Mouse (Mus musculus): ENCODE data around the gene Mnd1. TPM values are rescaled to one million over a fixed set of nuclear protein-coding genes. Genes with fewer than 3 reads are reported as not detected.

Gene Mnd1
- total RNA-seq, 1 experiment: 31.9 TPM

DNA sequence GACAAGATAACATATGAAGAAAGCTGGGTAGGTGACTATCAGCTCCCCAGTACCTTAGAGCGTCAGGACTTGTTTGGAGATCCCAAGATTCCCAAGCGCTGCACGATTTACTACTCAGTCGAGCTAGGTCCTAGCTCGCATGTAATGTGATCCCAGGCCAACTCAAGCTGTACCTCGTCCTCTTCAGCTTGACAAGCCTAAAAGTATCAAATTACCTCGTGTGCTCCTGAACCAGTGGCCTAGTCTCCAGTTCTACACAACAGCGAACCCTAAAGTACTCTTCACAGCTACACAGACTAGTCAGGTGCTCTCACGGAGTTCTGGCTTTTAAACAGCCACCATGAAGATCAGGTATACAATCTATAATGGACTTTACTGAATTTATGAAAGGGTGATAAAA lies 70.2 kb downstream of the Mnd1 start:
- Histone ChIP-seq H3K36me3 (ENCODE audit: control insufficient read depth, insufficient read depth, low read length, poor library complexity, severe bottlenecking) (no peaks in the 10 kb centered on the region), H3K9me3 (ENCODE audit: control insufficient read depth, insufficient read depth, low read depth, low read length) (no peaks in the 10 kb centered on the region), H3K9ac (ENCODE audit: insufficient read depth, low read depth, low read length, poor library complexity, severe bottlenecking) (no peak overlapping the region), H3K4me1 (ENCODE audit: control insufficient read depth in 2 of 2, insufficient read depth in 2 of 2, low read length in 2 of 2, poor library complexity in 1 of 2) (no peaks in the 10 kb centered on the region), H3K4me3 (ENCODE audit: insufficient read depth in 1 of 2, low read depth in 1 of 2, low read length in 2 of 2, poor library complexity in 1 of 2, severe bottlenecking in 1 of 2) (no peak overlapping the region), H3K27ac (ENCODE audit: insufficient read depth, low read depth, low read length, poor library complexity, severe bottlenecking) (no peak overlapping the region)
- in situ Hi-C loops (cut with MboI; ENCODE audit: low sequenced_read_pairs in 2 of 2, unreplicated experiment in 2 of 2): no loop called here
- TF ChIP-seq MAFK (IDR thresholded peaks at IDR 0.05; ENCODE audit: insufficient read depth, low read depth, low read length) (no peak), CHD2 (IDR thresholded peaks at IDR 0.05; ENCODE audit: low read depth, low read length) (no peak), ZC3H11A (IDR thresholded peaks at IDR 0.05; ENCODE audit: borderline replicate concordance, low read depth, low read length) (no peak), ZNF384 (IDR thresholded peaks at IDR 0.05; ENCODE audit: low read depth, low read length) (no peak), HCFC1 (IDR thresholded peaks at IDR 0.05; ENCODE audit: borderline replicate concordance, insufficient read depth, low read length) (no peak)
- no peak for DNase-seq (ENCODE audit: low read depth, low spot score)

DNA sequence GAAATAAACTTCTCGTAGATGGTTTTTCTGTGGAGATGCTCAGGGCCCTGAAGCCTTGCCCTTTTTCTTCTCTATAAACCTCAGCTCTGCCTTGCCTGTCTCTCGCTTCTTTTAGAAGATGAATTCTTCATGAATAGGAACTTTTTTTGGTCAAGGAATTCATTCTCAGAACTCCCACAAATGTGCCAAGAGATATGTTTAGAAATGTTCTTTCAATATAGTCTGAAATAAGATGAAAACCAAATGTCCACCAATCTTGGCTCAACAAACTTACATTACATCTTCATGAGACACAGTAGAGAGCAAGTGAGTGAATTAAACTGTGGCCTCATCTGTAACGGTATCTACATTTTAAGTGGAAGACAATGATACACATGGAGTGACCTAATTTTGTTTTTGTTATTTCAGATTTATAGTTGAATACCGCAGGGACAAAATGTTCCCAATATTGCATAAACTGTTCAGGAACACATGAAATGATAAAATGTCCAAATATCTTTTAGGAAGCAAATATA lies 74.3 kb downstream of the Mnd1 start:
- no peak for DNase-seq (ENCODE audit: low read depth, low spot score)
- no peaks in the 10 kb centered on the region for H3K4me1 ChIP-seq (ENCODE audit: control insufficient read depth in 2 of 2, insufficient read depth in 2 of 2, low read length in 2 of 2, poor library complexity in 1 of 2)
- H3K27ac ChIP-seq (ENCODE audit: insufficient read depth, low read depth, low read length, poor library complexity, severe bottlenecking): no peak overlapping the region
- no peaks in the 10 kb centered on the region for H3K9me3 ChIP-seq (ENCODE audit: control insufficient read depth, insufficient read depth, low read depth, low read length)
- TF ChIP-seq ZC3H11A (IDR thresholded peaks at IDR 0.05; ENCODE audit: borderline replicate concordance, low read depth, low read length) (no peak), CHD2 (IDR thresholded peaks at IDR 0.05; ENCODE audit: low read depth, low read length) (no peak), HCFC1 (IDR thresholded peaks at IDR 0.05; ENCODE audit: borderline replicate concordance, insufficient read depth, low read length) (no peak), ZNF384 (IDR thresholded peaks at IDR 0.05; ENCODE audit: low read depth, low read length) (no peak), MAFK (IDR thresholded peaks at IDR 0.05; ENCODE audit: insufficient read depth, low read depth, low read length) (no peak)
- in situ Hi-C loops (cut with MboI; ENCODE audit: low sequenced_read_pairs in 2 of 2, unreplicated experiment in 2 of 2): no loop called here
- 0 out of 2 replicates have a peak, but pooled peaks cover under 1% of the 10 kb centered on the region for H3K36me3 ChIP-seq (ENCODE audit: control insufficient read depth, insufficient read depth, low read length, poor library complexity, severe bottlenecking)
- H3K4me3 ChIP-seq (ENCODE audit: insufficient read depth in 1 of 2, low read depth in 1 of 2, low read length in 2 of 2, poor library complexity in 1 of 2, severe bottlenecking in 1 of 2): no peak overlapping the region
- H3K9ac ChIP-seq (ENCODE audit: insufficient read depth, low read depth, low read length, poor library complexity, severe bottlenecking): no peak overlapping the region

DNA sequence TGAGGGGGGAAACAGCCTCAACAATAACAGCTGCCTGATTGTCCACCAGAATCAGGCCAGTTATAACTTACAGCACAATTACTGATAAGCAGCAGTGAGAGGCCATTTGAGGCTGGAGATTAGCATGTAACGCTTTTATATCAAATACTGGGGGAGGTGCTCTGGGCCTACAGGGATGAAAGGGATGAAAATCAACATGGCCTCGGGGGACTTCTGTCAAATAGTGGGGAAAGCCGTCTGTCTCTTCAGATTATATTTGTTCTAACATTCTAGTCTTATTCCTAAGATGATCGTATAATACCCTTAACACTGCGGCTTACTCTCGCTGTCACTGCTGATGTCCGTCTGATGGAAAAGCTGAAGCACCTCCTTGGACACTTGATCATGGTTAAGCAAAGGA lies 75.5 kb downstream of the Mnd1 start:
- Histone ChIP-seq H3K4me3 (ENCODE audit: insufficient read depth in 1 of 2, low read depth in 1 of 2, low read length in 2 of 2, poor library complexity in 1 of 2, severe bottlenecking in 1 of 2) (no peak overlapping the region), H3K9ac (ENCODE audit: insufficient read depth, low read depth, low read length, poor library complexity, severe bottlenecking) (no peak overlapping the region), H3K27ac (ENCODE audit: insufficient read depth, low read depth, low read length, poor library complexity, severe bottlenecking) (no peak overlapping the region), H3K36me3 (ENCODE audit: control insufficient read depth, insufficient read depth, low read length, poor library complexity, severe bottlenecking) (0 out of 2 replicates have a peak, but pooled peaks cover 1% of the 10 kb centered on the region), H3K9me3 (ENCODE audit: control insufficient read depth, insufficient read depth, low read depth, low read length) (no peaks in the 10 kb centered on the region), H3K4me1 (ENCODE audit: control insufficient read depth in 2 of 2, insufficient read depth in 2 of 2, low read length in 2 of 2, poor library complexity in 1 of 2) (no peaks in the 10 kb centered on the region)
- in situ Hi-C loops (cut with MboI; ENCODE audit: low sequenced_read_pairs in 2 of 2, unreplicated experiment in 2 of 2): no loop called here
- no peak for DNase-seq (ENCODE audit: low read depth, low spot score)
- no peak for TF ChIP-seq HCFC1 (IDR thresholded peaks at IDR 0.05; ENCODE audit: borderline replicate concordance, insufficient read depth, low read length)
- no peak for TF ChIP-seq MAFK (IDR thresholded peaks at IDR 0.05; ENCODE audit: insufficient read depth, low read depth, low read length)
- no peak for TF ChIP-seq ZC3H11A (IDR thresholded peaks at IDR 0.05; ENCODE audit: borderline replicate concordance, low read depth, low read length)
- TF ChIP-seq CHD2 (IDR thresholded peaks at IDR 0.05; ENCODE audit: low read depth, low read length): no peak
- no peak for TF ChIP-seq ZNF384 (IDR thresholded peaks at IDR 0.05; ENCODE audit: low read depth, low read length)

DNA sequence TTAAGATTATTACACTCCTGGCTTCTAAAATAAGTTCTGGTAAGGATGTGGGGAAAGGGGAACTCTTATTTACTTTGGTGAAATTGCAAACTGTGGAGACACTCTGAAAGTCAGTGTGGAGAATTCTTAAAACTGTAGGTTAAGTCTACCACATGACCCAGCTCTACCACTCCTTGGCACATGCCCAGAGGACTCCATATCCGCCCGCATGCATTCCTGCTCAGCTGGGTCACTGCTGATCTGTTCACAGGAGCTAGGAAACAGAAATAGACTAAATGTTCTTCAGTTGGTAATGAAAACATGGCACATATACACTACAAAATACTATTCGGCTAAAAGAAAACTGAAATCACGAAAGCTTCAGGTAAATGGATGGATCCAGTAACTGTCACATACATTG lies 78.1 kb downstream of the Mnd1 start:
- Histone ChIP-seq H3K9me3 (ENCODE audit: control insufficient read depth, insufficient read depth, low read depth, low read length) (no peaks in the 10 kb centered on the region), H3K9ac (ENCODE audit: insufficient read depth, low read depth, low read length, poor library complexity, severe bottlenecking) (no peak overlapping the region), H3K27ac (ENCODE audit: insufficient read depth, low read depth, low read length, poor library complexity, severe bottlenecking) (no peak overlapping the region), H3K36me3 (ENCODE audit: control insufficient read depth, insufficient read depth, low read length, poor library complexity, severe bottlenecking) (0 out of 2 replicates have a peak, but pooled peaks cover 1% of the 10 kb centered on the region), H3K4me1 (ENCODE audit: control insufficient read depth in 2 of 2, insufficient read depth in 2 of 2, low read length in 2 of 2, poor library complexity in 1 of 2) (no peaks in the 10 kb centered on the region), H3K4me3 (ENCODE audit: insufficient read depth in 1 of 2, low read depth in 1 of 2, low read length in 2 of 2, poor library complexity in 1 of 2, severe bottlenecking in 1 of 2) (no peak overlapping the region)
- TF ChIP-seq MAFK (IDR thresholded peaks at IDR 0.05; ENCODE audit: insufficient read depth, low read depth, low read length) (no peak), ZNF384 (IDR thresholded peaks at IDR 0.05; ENCODE audit: low read depth, low read length) (no peak), CHD2 (IDR thresholded peaks at IDR 0.05; ENCODE audit: low read depth, low read length) (no peak), HCFC1 (IDR thresholded peaks at IDR 0.05; ENCODE audit: borderline replicate concordance, insufficient read depth, low read length) (no peak), ZC3H11A (IDR thresholded peaks at IDR 0.05; ENCODE audit: borderline replicate concordance, low read depth, low read length) (no peak)
- in situ Hi-C loops (cut with MboI; ENCODE audit: low sequenced_read_pairs in 2 of 2, unreplicated experiment in 2 of 2): no loop called here
- DNase-seq (ENCODE audit: low read depth, low spot score): no peak

Data from ES-E14 (cell line).